Comparison of ENCODE assay signal across 7 mouse cellular contexts in genomic region chr2:101525503-101526381, GRCm38 (mm10).
DNase-seq lines count a peak whose midpoint lies in the region; ATAC-seq and TF ChIP-seq lines count a peak whose summit lies in the region.

No protein-coding gene starts in this region.

- H3K27me3 ChIP-seq in forebrain, embryonic 15.5 days, result no peaks in the 10 kb centered on the region
- no peaks in the 10 kb centered on the region for H3K27me3 ChIP-seq in midbrain, embryonic 10.5 days (ENCODE audit: low read depth, poor library complexity, severe bottlenecking)

- 68% methylated on average over 6 of the region's 6 CpGs for WGBS in forebrain, embryonic 15.5 days
- 71% methylated on average over 6 of the region's 6 CpGs for WGBS in midbrain, embryonic 10.5 days

- H3K9ac ChIP-seq in forebrain, embryonic 15.5 days (replicated peaks), result no peak overlapping the region

- ATAC-seq in forebrain, embryonic 15.5 days (replicated peaks), result peak; percentile 82

- H3K36me3 ChIP-seq in forebrain, embryonic 15.5 days, result no peaks in the 10 kb centered on the region
- no peaks in the 10 kb centered on the region for H3K36me3 ChIP-seq in midbrain, embryonic 10.5 days

- DNase-seq in 3134 (ENCODE audit: extremely low read depth, insufficient read length, low spot score), result peak; percentile 7
- peak; percentile 9 to 19 for DNase-seq in B cell, adult 2 months
- DNase-seq in c-Kit-positive CD71-positive TER-119-negative erythroid progenitor cells, embryonic 14.5 days (ENCODE audit: low read depth), result peak; percentile 7
- peak; percentile 65 to 66 for DNase-seq in layer of hippocampus, adult 2 months (ENCODE audit: low spot score in 2 of 2)
- peak; percentile 29 for DNase-seq in midbrain, embryonic 10.5 days (ENCODE audit: low spot score)
- peak; percentile 66 for DNase-seq in thymus, postnatal 25 days

- no peak overlapping the region for H3K4me3 ChIP-seq in forebrain, embryonic 15.5 days
- H3K4me3 ChIP-seq in layer of hippocampus, adult 2 months, result no peak overlapping the region
- H3K4me3 ChIP-seq in midbrain, embryonic 10.5 days, result no peak overlapping the region

- H3K4me2 ChIP-seq in forebrain, embryonic 15.5 days (replicated peaks), result no peak overlapping the region

- no peaks in the 10 kb centered on the region for H3K4me1 ChIP-seq in forebrain, embryonic 15.5 days
- no peaks in the 10 kb centered on the region for H3K4me1 ChIP-seq in midbrain, embryonic 10.5 days

- H3K27ac ChIP-seq in forebrain, embryonic 15.5 days (replicated peaks), result no peak overlapping the region
- H3K27ac ChIP-seq in layer of hippocampus, adult 2 months, result no peak overlapping the region
- no peak overlapping the region for H3K27ac ChIP-seq in midbrain, embryonic 10.5 days (replicated peaks)

- no peaks in the 10 kb centered on the region for H3K9me3 ChIP-seq in forebrain, embryonic 15.5 days
- no peaks in the 10 kb centered on the region for H3K9me3 ChIP-seq in midbrain, embryonic 10.5 days (replicated peaks)

- TF ChIP-seq CTCF in layer of hippocampus, adult 2 months (conservative IDR thresholded peaks at IDR 0.05), result peak; percentile 89

Comparison
In these comparisons a context has a peak if more than half of its experiments do, and no peak if none do; other contexts are left out.
1. DNase-seq: peak in every context shown above with its lines; median percentile 66 in thymus, postnatal 25 days; 66 in layer of hippocampus, adult 2 months; 29 in midbrain, embryonic 10.5 days; 14 in B cell, adult 2 months; 7 in 3134; 7 in c-Kit-positive CD71-positive TER-119-negative erythroid progenitor cells, embryonic 14.5 days.